Mouse (Mus musculus) limb, embryonic 13.5 days (tissue): ENCODE measurements around the gene Olfr221. TPM values are rescaled to one million over a fixed set of nuclear protein-coding genes. Genes with fewer than 3 reads are reported as not detected.

Experiments used
- ATAC-seq: fragments of 200-750 bp; cut with Nextera tagmentation; 2 replicates; pipeline ENCODE4 v1.8.0; 2017; ENCODE audit warnings: low read depth, moderate number of reproducible peaks, moderate TSS enrichment; ENCODE audit not compliant: low FRiP score
- H3K27ac ChIP-seq: fragments of 300-500 bp; sonication (generic); 2 replicates; pipeline ENCODE4 v1.5.1; 2015; ENCODE audit warnings: inconsistent platforms, mild to moderate bottlenecking, moderate library complexity
- H3K27me3 ChIP-seq: fragments of 300-500 bp; sonication (generic); 2 replicates; pipeline ENCODE4 v1.6.1; 2015; ENCODE audit warnings: mild to moderate bottlenecking, inconsistent platforms
- H3K36me3 ChIP-seq: fragments of 300-500 bp; sonication (generic); 2 replicates; pipeline ENCODE4 v1.6.1; 2015; ENCODE audit warnings: inconsistent platforms, mild to moderate bottlenecking, moderate library complexity
- H3K4me1 ChIP-seq: fragments of 300-500 bp; sonication (generic); 2 replicates; pipeline ENCODE4 v1.6.1; 2015; ENCODE audit warnings: inconsistent platforms
- H3K4me2 ChIP-seq: fragments of 300-500 bp; sonication (generic); replicated peaks from 2 replicates; pipeline ENCODE4 v1.6.1; 2015; ENCODE audit warnings: inconsistent platforms, mild to moderate bottlenecking, moderate library complexity
- H3K4me3 ChIP-seq: fragments of 300-500 bp; sonication (generic); 2 replicates; pipeline ENCODE4 v1.5.1; 2015; ENCODE audit warnings: moderate library complexity, mild to moderate bottlenecking, inconsistent platforms
- H3K9ac ChIP-seq: fragments of 300-500 bp; sonication (generic); 2 replicates; pipeline ENCODE4 v1.6.1; 2015; ENCODE audit warnings: mild to moderate bottlenecking, inconsistent platforms
- H3K9me3 ChIP-seq: fragments of 300-500 bp; sonication (generic); 2 replicates; pipeline ENCODE4 v1.6.1; 2016; ENCODE audit warnings: inconsistent platforms
- WGBS: fragments of 180-500 bp; shearing (Covaris S2); methylation state at CpG from one replicate; pipeline ENCODE4 v1.1.7; 2015; 5-methylcytosine and 5-hydroxymethylcytosine counted together
- polyA plus RNA-seq: library from polyadenylated mRNA; unstranded; fragments of >200 nt; fragmentation: Nextera tagmentation; extraction: Ambion mirVana; gene quantifications from 2 replicates; pipeline ENCODE4 v1.2.1, GENCODE M21; 2015

Olfr221 gene
- polyA plus RNA-seq, 1 experiment from 2014 or later: not detected

DNA sequence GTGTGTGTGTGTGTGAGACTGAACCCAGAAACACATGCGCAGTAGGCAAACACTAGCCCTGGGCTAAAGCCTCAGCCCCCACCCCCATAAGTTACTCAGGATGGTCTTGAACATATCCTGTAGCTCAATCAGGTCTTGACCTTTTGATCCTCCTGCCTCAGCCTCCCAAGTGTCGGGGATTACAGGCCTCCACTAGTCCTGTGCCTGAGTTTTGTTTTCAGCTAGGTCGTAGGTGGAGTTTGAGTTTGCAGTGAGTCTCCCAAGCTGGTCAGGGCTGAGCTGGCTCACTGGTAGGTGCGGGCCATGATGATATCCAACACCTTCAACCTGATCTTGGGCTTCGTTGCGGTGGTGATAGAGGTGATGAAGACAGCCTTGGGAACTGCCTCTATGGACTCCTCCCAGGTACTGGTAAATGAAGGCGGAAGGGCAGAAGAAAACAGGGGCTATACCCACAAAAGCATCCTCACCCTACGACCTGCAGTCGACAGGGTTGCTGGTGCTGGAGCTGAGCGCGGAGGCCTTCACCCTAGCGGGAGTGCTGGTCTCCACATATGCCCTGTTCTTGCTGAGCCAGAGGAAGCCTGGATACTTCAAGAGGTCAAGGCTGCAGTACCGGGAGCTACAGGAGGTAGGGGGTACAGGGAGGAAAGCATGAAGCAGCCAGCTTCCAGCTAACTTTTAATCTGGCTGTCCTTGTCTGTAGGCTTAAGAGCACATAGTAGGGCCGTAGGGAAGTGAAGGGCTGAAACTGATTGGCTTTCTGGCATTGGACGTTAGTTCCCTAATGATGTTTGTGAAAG, 23.8 kb downstream of the Olfr221 start:
- Histone ChIP-seq H3K27ac (peak overlapping the region; percentile 99; the same call in 1 of the 2 replicates), H3K9ac (peak overlapping the region; percentile 89), H3K27me3 (no peaks in the 10 kb centered on the region), H3K4me2 (peak overlapping the region; percentile 73), H3K4me3 (peak overlapping the region; percentile 62), H3K4me1 (peaks cover 57% of the 10 kb centered on the region), H3K9me3 (no peaks in the 10 kb centered on the region), H3K36me3 (no peaks in the 10 kb centered on the region; the same call in 1 of the 2 replicates)
- ATAC-seq: no peak
- WGBS: 91% methylated on average over 15 of the region's 15 CpGs

DNA sequence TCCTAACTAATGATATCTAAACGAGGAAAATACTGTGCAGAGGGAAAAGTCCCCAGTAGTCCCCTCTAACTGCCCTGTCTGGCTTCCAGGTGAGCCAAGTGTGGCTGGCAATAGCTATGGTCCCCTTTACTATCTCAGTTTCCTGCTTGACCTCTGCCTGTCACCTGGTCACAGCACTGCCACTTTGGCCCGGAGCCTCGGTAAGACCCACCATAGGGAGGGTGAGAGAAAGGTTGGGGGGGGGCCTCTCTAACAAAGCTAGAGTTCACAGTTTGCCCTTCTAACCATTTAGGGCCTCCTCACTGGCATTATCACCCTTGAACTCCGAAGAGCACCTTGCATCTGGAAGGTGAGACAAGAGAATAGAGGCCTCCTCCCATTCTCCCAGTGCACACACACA, 24.6 kb downstream of the Olfr221 start:
- H3K4me1 ChIP-seq: peaks cover 59% of the 10 kb centered on the region
- no peak overlapping the region for H3K4me2 ChIP-seq
- H3K27me3 ChIP-seq: no peaks in the 10 kb centered on the region
- WGBS: 76% methylated on average over 4 of the region's 4 CpGs
- no peak overlapping the region for H3K27ac ChIP-seq
- H3K9me3 ChIP-seq: no peaks in the 10 kb centered on the region
- no peak for ATAC-seq
- no peak overlapping the region for H3K4me3 ChIP-seq
- H3K9ac ChIP-seq: no peak overlapping the region
- H3K36me3 ChIP-seq: no peaks in the 10 kb centered on the region; the same call in 1 of the 2 replicates

- H3K27ac ChIP-seq: no peak overlapping the region
- no peaks in the 10 kb centered on the region; the same call in 1 of the 2 replicates for H3K36me3 ChIP-seq
- ATAC-seq: no peak
- WGBS: 81% methylated on average over 13 of the region's 13 CpGs
- peak overlapping the region; percentile 5 for H3K9ac ChIP-seq
- H3K4me2 ChIP-seq: no peak overlapping the region
- no peaks in the 10 kb centered on the region for H3K9me3 ChIP-seq
- H3K4me1 ChIP-seq: peaks cover 60% of the 10 kb centered on the region
- no peaks in the 10 kb centered on the region for H3K27me3 ChIP-seq
- H3K4me3 ChIP-seq: no peak overlapping the region
Measured at GRCm38 (mm10) chr14:52016625-52017405, 25.4 kb downstream of the Olfr221 start.

GRCm38 (mm10) chr14:52015445-52016100, 26.7 kb downstream of the Olfr221 start, which contains the start of gene Tmem253:
Gene Tmem253 (plus strand): TSS chr14:52015658.
- H3K4me1 ChIP-seq: peaks cover 63% of the 10 kb centered on the region
- ATAC-seq: no peak
- no peaks in the 10 kb centered on the region for H3K9me3 ChIP-seq
- 28% methylated on average over 6 of the region's 6 CpGs for WGBS
- peak within 1 kb of the TSS; percentile 78 for H3K9ac ChIP-seq
- no peaks in the 10 kb centered on the region for H3K27me3 ChIP-seq
- H3K27ac ChIP-seq: peak within 1 kb of the TSS; percentile 93
- peak within 1 kb of the TSS; percentile 62 for H3K4me3 ChIP-seq
- H3K36me3 ChIP-seq: no peaks in the 10 kb centered on the region; the same call in 1 of the 2 replicates
- H3K4me2 ChIP-seq: peak within 1 kb of the TSS; percentile 66

DNA sequence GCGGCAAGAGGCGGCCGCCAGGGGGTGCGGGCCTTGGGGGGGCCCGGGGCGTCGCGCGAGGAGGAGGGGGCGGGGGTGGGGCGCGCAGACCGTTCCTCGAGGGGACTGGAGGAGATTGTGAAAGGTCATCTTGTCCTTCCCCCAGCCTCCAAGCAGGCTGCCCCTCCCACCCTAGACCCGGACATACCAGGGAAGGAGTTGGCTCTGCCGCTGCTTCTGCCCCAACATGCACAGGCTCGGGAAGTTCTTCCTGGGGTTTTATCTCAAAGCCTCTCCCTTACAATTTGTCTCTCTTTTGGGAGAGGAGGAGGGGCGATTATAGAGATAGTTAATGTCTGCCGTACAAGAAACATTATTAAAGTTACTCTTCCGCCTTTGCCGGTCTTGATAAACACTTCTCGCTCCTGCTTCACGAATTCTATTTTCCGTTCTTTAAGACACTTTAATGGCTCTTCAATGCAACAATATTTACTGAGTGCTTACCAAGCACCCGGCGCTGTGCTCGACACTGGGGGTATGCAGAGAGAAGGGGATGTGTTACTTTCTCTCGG, 27.4 kb downstream of the Olfr221 start:
- WGBS: under 1% methylated on average over 20 of the region's 28 CpGs
- peak overlapping the region; percentile 66 for H3K4me2 ChIP-seq
- H3K9me3 ChIP-seq: no peaks in the 10 kb centered on the region
- ATAC-seq: no peak; the same call in 1 of the 2 replicates
- peak overlapping the region; percentile 93 for H3K27ac ChIP-seq
- no peaks in the 10 kb centered on the region; the same call in 1 of the 2 replicates for H3K36me3 ChIP-seq
- H3K4me1 ChIP-seq: peaks cover 70% of the 10 kb centered on the region
- H3K4me3 ChIP-seq: peak overlapping the region; percentile 62
- no peaks in the 10 kb centered on the region for H3K27me3 ChIP-seq
- H3K9ac ChIP-seq: peak overlapping the region; percentile 78

DNA sequence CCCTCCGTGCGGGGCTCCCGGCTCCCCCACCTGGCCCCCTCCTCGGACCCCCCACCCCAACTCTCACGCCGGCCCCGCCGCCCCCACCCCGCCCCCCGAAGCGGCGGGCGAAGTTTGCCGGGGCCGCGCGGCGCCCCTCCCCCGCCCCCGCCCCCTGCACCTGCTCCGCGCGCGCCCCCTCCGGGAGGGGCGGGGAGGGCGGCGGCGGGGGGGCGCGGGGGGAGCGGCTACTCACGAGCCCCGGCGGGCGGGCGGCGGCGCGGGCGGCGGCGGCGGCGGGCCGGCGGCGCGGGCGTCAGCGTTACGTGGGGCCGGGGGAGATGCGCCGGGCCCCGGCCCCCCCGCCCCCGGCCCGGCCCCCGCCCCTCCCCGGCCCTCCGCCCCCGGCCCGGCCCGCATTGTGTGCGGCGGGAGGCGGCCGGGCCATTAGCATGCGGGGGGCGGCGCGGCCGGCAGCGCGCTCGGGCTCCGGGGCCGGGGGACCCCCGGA, 27.9 kb downstream of the Olfr221 start:
- peaks cover 75% of the 10 kb centered on the region for H3K4me1 ChIP-seq

DNA sequence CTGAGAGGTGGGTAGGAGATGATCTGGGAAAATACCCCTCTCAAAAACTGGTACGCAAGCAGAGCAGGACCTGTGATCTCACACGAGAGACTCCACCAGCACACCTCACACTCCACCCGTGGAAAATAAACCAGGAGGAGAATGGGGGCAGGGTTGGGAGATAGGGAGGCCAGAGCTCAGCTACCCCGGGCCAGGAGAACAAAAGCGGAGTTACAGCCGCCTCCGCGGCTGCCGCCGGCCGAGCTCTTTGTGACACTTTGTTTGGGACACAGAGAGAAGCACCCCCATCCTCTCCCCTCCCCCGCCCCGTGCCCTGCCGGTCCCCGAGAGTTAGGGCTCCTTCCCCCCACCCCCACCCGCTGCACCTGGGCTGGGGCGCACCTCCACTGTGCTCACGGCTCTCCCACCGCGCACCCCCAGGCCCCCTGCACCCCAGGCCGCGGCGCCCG, 28.5 kb downstream of the Olfr221 start:
- H3K9me3 ChIP-seq: no peaks in the 10 kb centered on the region
- H3K4me3 ChIP-seq: peak overlapping the region; percentile 62
- WGBS: 0% methylated on average over 18 of the region's 24 CpGs
- H3K36me3 ChIP-seq: peaks cover 7% of the 10 kb centered on the region
- peaks cover 74% of the 10 kb centered on the region for H3K4me1 ChIP-seq
- peak overlapping the region; percentile 78 for H3K9ac ChIP-seq
- H3K27ac ChIP-seq: peak overlapping the region; percentile 93
- no peaks in the 10 kb centered on the region for H3K27me3 ChIP-seq
- peak; percentile 25; the same call in 1 of the 2 replicates for ATAC-seq
- H3K4me2 ChIP-seq: peak overlapping the region; percentile 66

More for the DNA sequence above, 27.9 kb downstream of the Olfr221 start:
- Histone ChIP-seq H3K4me2 (peak overlapping the region; percentile 66), H3K36me3 (peaks cover 3% of the 10 kb centered on the region), H3K9me3 (no peaks in the 10 kb centered on the region), H3K27ac (peak overlapping the region; percentile 93), H3K4me3 (peak overlapping the region; percentile 62), H3K9ac (peak overlapping the region; percentile 78), H3K27me3 (no peaks in the 10 kb centered on the region)
- peak; percentile 10; the same call in 1 of the 2 replicates for ATAC-seq
- 0% methylated on average over 1 of the region's 80 CpGs for WGBS

DNA sequence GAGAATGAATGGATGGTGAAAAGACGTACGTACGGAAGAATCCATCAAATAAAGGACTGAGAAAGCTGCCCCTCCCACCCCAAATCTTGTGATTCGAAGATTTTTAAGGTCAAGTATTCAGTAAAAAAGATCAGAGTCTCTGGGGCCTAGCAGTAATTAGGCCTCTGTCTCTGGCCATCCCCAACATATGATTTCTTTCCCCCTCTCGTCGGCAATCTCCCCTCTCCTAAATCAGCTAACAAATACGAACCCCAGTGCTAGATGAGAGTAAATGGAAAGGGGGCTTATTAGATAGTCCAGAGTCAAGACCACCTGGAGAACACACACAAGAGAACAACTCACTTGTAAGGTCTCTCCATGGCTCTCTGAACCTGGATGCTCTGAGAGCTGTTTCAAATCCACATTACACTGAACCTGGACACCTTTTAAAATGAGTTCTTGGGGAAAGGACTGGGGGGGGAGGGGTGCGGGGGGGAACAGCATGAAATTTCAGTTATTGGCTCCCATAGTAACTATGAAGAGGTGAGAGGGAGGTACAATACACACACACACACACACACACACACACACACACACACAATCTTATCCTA, 29.1 kb downstream of the Olfr221 start:
- Histone ChIP-seq H3K4me3 (peak overlapping the region; percentile 62), H3K9ac (peak overlapping the region; percentile 78; the same call in 1 of the 2 replicates), H3K27me3 (no peaks in the 10 kb centered on the region), H3K9me3 (no peaks in the 10 kb centered on the region), H3K27ac (peak overlapping the region; percentile 93), H3K36me3 (peaks cover 13% of the 10 kb centered on the region), H3K4me2 (peak overlapping the region; percentile 66), H3K4me1 (peaks cover 73% of the 10 kb centered on the region)
- 54% methylated on average over 8 of the region's 8 CpGs for WGBS
- ATAC-seq: no peak

DNA sequence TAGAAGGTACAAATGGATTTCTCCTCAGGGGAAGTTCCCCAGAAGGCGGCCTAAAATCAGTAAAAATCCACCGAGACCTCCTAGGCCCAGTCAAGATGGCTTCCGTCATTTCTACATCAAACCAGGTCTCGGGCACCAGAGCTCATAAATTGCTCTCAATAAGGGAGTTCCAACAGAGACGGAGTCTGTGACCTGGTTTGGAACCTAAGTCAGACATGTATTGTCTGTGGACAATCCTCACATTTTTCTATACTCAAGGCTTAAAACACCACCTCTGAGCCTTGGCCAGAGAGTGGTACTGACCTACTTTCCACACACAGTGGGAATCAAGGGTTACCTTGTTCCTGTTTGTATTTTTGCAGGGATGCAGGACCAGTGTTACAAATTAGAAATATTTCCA, 29.7 kb downstream of the Olfr221 start:
- H3K27ac ChIP-seq: no peak overlapping the region

GRCm38 (mm10) chr14:52012085-52012484, 30.2 kb downstream of the Olfr221 start:
- Histone ChIP-seq H3K27me3 (no peaks in the 10 kb centered on the region), H3K27ac (no peak overlapping the region), H3K4me3 (no peak overlapping the region), H3K4me2 (no peak overlapping the region), H3K9me3 (no peaks in the 10 kb centered on the region), H3K9ac (no peak overlapping the region), H3K36me3 (peaks cover 20% of the 10 kb centered on the region), H3K4me1 (peaks cover 73% of the 10 kb centered on the region)
- 78% methylated on average over 4 of the region's 4 CpGs for WGBS
- ATAC-seq: no peak

More for the DNA sequence above, 29.7 kb downstream of the Olfr221 start:
- Histone ChIP-seq H3K9ac (peak overlapping the region; percentile 1; the same call in 1 of the 2 replicates), H3K36me3 (peaks cover 15% of the 10 kb centered on the region), H3K4me2 (peak overlapping the region; percentile 66), H3K9me3 (no peaks in the 10 kb centered on the region), H3K4me3 (no peak overlapping the region; the same call in 1 of the 2 replicates), H3K4me1 (peaks cover 73% of the 10 kb centered on the region), H3K27me3 (no peaks in the 10 kb centered on the region)
- 50% methylated on average over 5 of the region's 5 CpGs for WGBS
- ATAC-seq: no peak

- 72% methylated on average over 1 of the region's 1 CpGs for WGBS
Measured at GRCm38 (mm10) chr14:52011683-52012082, 30.6 kb downstream of the Olfr221 start.

More at GRCm38 (mm10) chr14:52011683-52012082, 30.6 kb downstream of the Olfr221 start:
- no peak for ATAC-seq
- Histone ChIP-seq H3K4me3 (no peak overlapping the region), H3K27ac (no peak overlapping the region; the same call in 1 of the 2 replicates), H3K27me3 (no peaks in the 10 kb centered on the region), H3K9ac (no peak overlapping the region), H3K9me3 (no peaks in the 10 kb centered on the region), H3K4me1 (peaks cover 70% of the 10 kb centered on the region), H3K36me3 (peaks cover 24% of the 10 kb centered on the region), H3K4me2 (no peak overlapping the region)
